Mouse (Mus musculus): ENCODE data around the gene Lcor. TPM values are rescaled to one million over a fixed set of nuclear protein-coding genes. Genes with fewer than 3 reads are reported as not detected.

Gene Lcor
- total RNA-seq, 1 experiment, result 10.2 TPM

DNA sequence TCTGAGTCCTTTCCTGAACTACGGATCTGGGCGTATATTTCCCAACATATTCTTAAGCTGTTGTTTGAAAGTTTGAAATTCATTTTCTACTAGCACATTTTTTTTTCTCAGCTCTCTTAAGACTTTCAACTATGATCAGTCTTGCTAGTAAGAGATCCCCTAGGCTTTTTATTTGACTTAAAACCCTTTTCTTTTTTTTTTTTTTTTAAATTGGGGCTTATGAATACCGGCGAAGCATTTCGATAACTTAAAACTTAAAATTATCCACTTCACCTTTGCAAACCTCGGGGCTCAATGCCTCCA, 599 bp upstream of the Lcor start:
- peak overlapping the region; percentile 99 for H3K9ac ChIP-seq (ENCODE audit: insufficient read depth, low read depth, low read length, poor library complexity, severe bottlenecking)
- peak overlapping the region; percentile 63 to 100 for H3K4me3 ChIP-seq (ENCODE audit: insufficient read depth in 1 of 2, low read depth in 1 of 2, low read length in 2 of 2, poor library complexity in 1 of 2, severe bottlenecking in 1 of 2)
- DNase-seq (ENCODE audit: low read depth, low spot score), result no peak
- peaks cover 4 to 22% of the 10 kb centered on the region in 2 experiments for H3K4me1 ChIP-seq (ENCODE audit: control insufficient read depth in 2 of 2, insufficient read depth in 2 of 2, low read length in 2 of 2, poor library complexity in 1 of 2)
- TF ChIP-seq CHD2 (IDR thresholded peaks at IDR 0.05; ENCODE audit: low read depth, low read length) (no peak), HCFC1 (IDR thresholded peaks at IDR 0.05; ENCODE audit: borderline replicate concordance, insufficient read depth, low read length) (no peak), ZC3H11A (IDR thresholded peaks at IDR 0.05; ENCODE audit: borderline replicate concordance, low read depth, low read length) (no peak), ZNF384 (IDR thresholded peaks at IDR 0.05; ENCODE audit: low read depth, low read length) (no peak), MAFK (IDR thresholded peaks at IDR 0.05; ENCODE audit: insufficient read depth, low read depth, low read length) (no peak)
- in situ Hi-C loops (cut with MboI; ENCODE audit: low sequenced_read_pairs in 2 of 2, unreplicated experiment in 2 of 2), result no loop called here
- no peaks in the 10 kb centered on the region for H3K9me3 ChIP-seq (ENCODE audit: control insufficient read depth, insufficient read depth, low read depth, low read length)
- H3K36me3 ChIP-seq (ENCODE audit: control insufficient read depth, insufficient read depth, low read length, poor library complexity, severe bottlenecking), result no peaks in the 10 kb centered on the region
- peak overlapping the region; percentile 99; the same call in 1 of the 2 replicates for H3K27ac ChIP-seq (ENCODE audit: insufficient read depth, low read depth, low read length, poor library complexity, severe bottlenecking)

DNA sequence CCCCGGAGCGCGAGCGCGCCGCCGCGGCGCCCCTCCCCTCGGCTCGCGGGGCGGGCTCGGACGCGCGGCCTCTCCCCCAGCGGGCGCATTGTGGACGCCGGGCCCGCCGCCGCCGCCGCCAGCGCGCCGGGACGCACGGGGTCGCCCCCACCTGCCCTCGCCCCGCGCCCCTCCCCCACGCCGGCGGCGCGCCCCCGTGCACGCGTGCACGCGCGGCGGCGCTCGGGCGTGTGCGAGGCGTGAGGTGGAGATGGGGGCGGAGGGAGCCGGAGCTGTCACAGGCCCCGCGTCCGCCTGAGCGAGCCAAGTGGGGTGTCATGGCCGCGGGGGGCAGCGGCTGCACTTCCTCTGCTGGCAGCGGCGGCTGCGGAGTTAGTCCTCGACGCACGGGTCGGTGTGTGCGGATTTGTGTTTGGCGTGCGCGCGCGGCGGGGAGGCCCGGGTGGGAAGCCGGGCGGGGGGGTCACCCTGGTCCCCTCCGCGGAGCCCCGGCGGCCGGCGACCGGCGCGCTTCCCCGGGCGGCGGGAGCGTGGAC, 540 bp downstream of the Lcor start:
- in situ Hi-C loops (cut with MboI; ENCODE audit: low sequenced_read_pairs in 2 of 2, unreplicated experiment in 2 of 2), result no loop called here
- H3K27ac ChIP-seq (ENCODE audit: insufficient read depth, low read depth, low read length, poor library complexity, severe bottlenecking), result peak overlapping the region; percentile 99
- peaks cover 3 to 19% of the 10 kb centered on the region in 2 experiments for H3K4me1 ChIP-seq (ENCODE audit: control insufficient read depth in 2 of 2, insufficient read depth in 2 of 2, low read length in 2 of 2, poor library complexity in 1 of 2)
- no peak for DNase-seq (ENCODE audit: low read depth, low spot score)
- no peaks in the 10 kb centered on the region for H3K9me3 ChIP-seq (ENCODE audit: control insufficient read depth, insufficient read depth, low read depth, low read length)
- no peaks in the 10 kb centered on the region for H3K36me3 ChIP-seq (ENCODE audit: control insufficient read depth, insufficient read depth, low read length, poor library complexity, severe bottlenecking)
- peak overlapping the region; percentile 85 to 100 for H3K4me3 ChIP-seq (ENCODE audit: insufficient read depth in 1 of 2, low read depth in 1 of 2, low read length in 2 of 2, poor library complexity in 1 of 2, severe bottlenecking in 1 of 2)
- peak overlapping the region; percentile 99 for H3K9ac ChIP-seq (ENCODE audit: insufficient read depth, low read depth, low read length, poor library complexity, severe bottlenecking)
- TF ChIP-seq ZNF384 (IDR thresholded peaks at IDR 0.05; ENCODE audit: low read depth, low read length), result no peak
- TF ChIP-seq CHD2 (IDR thresholded peaks at IDR 0.05; ENCODE audit: low read depth, low read length), result no peak

DNA sequence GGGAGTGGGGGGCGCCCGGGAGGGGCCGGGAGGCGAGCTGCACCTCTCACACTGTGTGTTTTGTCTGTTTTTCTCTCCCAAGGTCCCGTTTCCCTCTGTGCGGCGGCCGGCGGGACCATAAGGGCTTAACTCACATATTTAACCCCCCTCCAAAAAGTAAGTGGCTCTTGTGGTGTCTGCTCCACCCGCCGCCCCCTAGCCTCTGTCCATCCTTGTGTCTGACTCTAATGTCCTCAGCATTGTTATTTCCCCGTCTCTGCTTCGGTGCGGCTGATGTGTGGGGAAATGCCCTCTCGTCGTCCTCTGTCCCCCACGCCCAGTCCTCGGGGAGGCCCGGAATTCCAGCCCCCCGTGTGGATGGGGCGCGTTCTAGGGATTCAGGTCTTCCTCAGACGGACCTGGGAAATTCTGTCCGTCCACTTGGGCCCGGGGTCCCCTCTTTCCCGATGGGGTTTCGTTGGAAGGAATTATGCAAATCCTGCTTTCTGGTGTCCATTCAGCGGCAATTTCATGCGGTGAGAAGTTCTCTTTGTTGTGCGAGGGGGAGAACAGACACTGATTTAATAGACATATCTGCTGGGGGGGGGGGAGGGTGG, 1.1 kb downstream of the Lcor start:
- H3K27ac ChIP-seq (ENCODE audit: insufficient read depth, low read depth, low read length, poor library complexity, severe bottlenecking), result peak overlapping the region; percentile 99
- H3K4me1 ChIP-seq (ENCODE audit: control insufficient read depth in 2 of 2, insufficient read depth in 2 of 2, low read length in 2 of 2, poor library complexity in 1 of 2), result peaks cover 3 to 14% of the 10 kb centered on the region in 2 experiments
- in situ Hi-C loops (cut with MboI; ENCODE audit: low sequenced_read_pairs in 2 of 2, unreplicated experiment in 2 of 2), result no loop called here
- H3K36me3 ChIP-seq (ENCODE audit: control insufficient read depth, insufficient read depth, low read length, poor library complexity, severe bottlenecking), result no peaks in the 10 kb centered on the region
- H3K4me3 ChIP-seq (ENCODE audit: insufficient read depth in 1 of 2, low read depth in 1 of 2, low read length in 2 of 2, poor library complexity in 1 of 2, severe bottlenecking in 1 of 2), result peak overlapping the region; percentile 85 to 100
- DNase-seq (ENCODE audit: low read depth, low spot score), result no peak
- H3K9ac ChIP-seq (ENCODE audit: insufficient read depth, low read depth, low read length, poor library complexity, severe bottlenecking), result peak overlapping the region; percentile 99
- H3K9me3 ChIP-seq (ENCODE audit: control insufficient read depth, insufficient read depth, low read depth, low read length), result no peaks in the 10 kb centered on the region
- TF ChIP-seq MAFK (IDR thresholded peaks at IDR 0.05; ENCODE audit: insufficient read depth, low read depth, low read length) (no peak), ZNF384 (IDR thresholded peaks at IDR 0.05; ENCODE audit: low read depth, low read length) (no peak), HCFC1 (IDR thresholded peaks at IDR 0.05; ENCODE audit: borderline replicate concordance, insufficient read depth, low read length) (no peak), CHD2 (IDR thresholded peaks at IDR 0.05; ENCODE audit: low read depth, low read length) (no peak), ZC3H11A (IDR thresholded peaks at IDR 0.05; ENCODE audit: borderline replicate concordance, low read depth, low read length) (no peak)

DNA sequence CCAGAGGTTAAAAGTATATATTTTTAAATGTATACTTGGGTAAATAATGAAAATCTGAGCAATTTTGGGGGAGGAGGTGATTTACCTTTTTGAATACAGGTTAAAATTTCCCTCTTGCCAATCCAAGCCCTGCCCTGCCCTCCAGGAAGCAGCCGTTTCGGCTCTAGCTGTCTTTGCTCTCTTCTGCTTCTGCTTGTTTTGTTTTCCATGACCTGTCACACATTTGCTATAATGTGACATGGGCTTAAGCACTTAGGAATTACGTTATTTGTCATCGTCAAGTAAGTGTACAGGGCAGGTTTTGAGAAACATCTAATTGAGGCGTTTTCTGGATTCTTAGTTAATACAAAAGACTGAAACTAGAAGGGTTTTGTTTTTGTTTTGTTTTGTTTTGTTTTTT, 1.9 kb downstream of the Lcor start:
- no peaks in the 10 kb centered on the region for H3K36me3 ChIP-seq (ENCODE audit: control insufficient read depth, insufficient read depth, low read length, poor library complexity, severe bottlenecking)
- peak overlapping the region in 1 of 2 experiments; percentile 85; a peak in 2 of 4 replicates for H3K4me3 ChIP-seq (ENCODE audit: insufficient read depth in 1 of 2, low read depth in 1 of 2, low read length in 2 of 2, poor library complexity in 1 of 2, severe bottlenecking in 1 of 2)
- peaks cover 3 to 11% of the 10 kb centered on the region in 2 experiments for H3K4me1 ChIP-seq (ENCODE audit: control insufficient read depth in 2 of 2, insufficient read depth in 2 of 2, low read length in 2 of 2, poor library complexity in 1 of 2)
- no peak overlapping the region for H3K9ac ChIP-seq (ENCODE audit: insufficient read depth, low read depth, low read length, poor library complexity, severe bottlenecking)
- in situ Hi-C loops (cut with MboI; ENCODE audit: low sequenced_read_pairs in 2 of 2, unreplicated experiment in 2 of 2), result no loop called here
- no peak for DNase-seq (ENCODE audit: low read depth, low spot score)
- H3K9me3 ChIP-seq (ENCODE audit: control insufficient read depth, insufficient read depth, low read depth, low read length), result no peaks in the 10 kb centered on the region
- H3K27ac ChIP-seq (ENCODE audit: insufficient read depth, low read depth, low read length, poor library complexity, severe bottlenecking), result no peak overlapping the region
- TF ChIP-seq HCFC1 (IDR thresholded peaks at IDR 0.05; ENCODE audit: borderline replicate concordance, insufficient read depth, low read length) (no peak), ZC3H11A (IDR thresholded peaks at IDR 0.05; ENCODE audit: borderline replicate concordance, low read depth, low read length) (no peak), MAFK (IDR thresholded peaks at IDR 0.05; ENCODE audit: insufficient read depth, low read depth, low read length) (no peak), CHD2 (IDR thresholded peaks at IDR 0.05; ENCODE audit: low read depth, low read length) (no peak), ZNF384 (IDR thresholded peaks at IDR 0.05; ENCODE audit: low read depth, low read length) (no peak)
